ENCODE assay signal across 18 mouse cellular contexts in genomic region chr15:98683177-98683576, GRCm38 (mm10). TPM values are rescaled to one million over a fixed set of nuclear protein-coding genes. Genes with fewer than 3 reads are reported as not detected.
DNase-seq lines count a peak whose midpoint lies in the region; ATAC-seq and TF ChIP-seq lines count a peak whose summit lies in the region.
"Had no signal": no experiment of that assay in that cellular context is flagged by ENCODE, and none has a peak within 500 bp of the region (broad histone marks: within the 10 kb centered on the region; RNA-seq: fewer than 3 reads in every experiment).

No protein-coding gene starts in this region.

- DNase-seq in liver, embryonic 11.5 days (ENCODE audit: low spot score): no peak
- DNase-seq in CH12.LX (ENCODE audit: extremely low read depth): no peak
- peak; percentile 46 for DNase-seq in adipocyte (ENCODE audit: low spot score)
- no peak for DNase-seq in frontal cortex, postnatal 36 days (ENCODE audit: low spot score in 2 of 2)
- no peak for DNase-seq in frontal cortex, postnatal 14 days (ENCODE audit: low spot score in 2 of 2)
- DNase-seq: adrenal gland, adult 2 months; cerebellum, adult 8-10 months; embryo, embryonic 11 days; gastrocnemius, postnatal 25 days; kidney, adult 11 months; kidney, postnatal 10 days; liver, embryonic 13.5 days; right cerebral cortex, postnatal 4 days; thymus, adult 18-20 months had no signal

- dilution Hi-C loops in CH12.LX (cut with MboI; ENCODE audit: extremely low pct_ligation_motif_present, extremely low pct_unique_long_range_greater_than_20kb, low sequenced_read_pairs): no loop called here

- 0 out of 2 replicates have a peak, but pooled peaks have one; percentile 18 for ATAC-seq in liver, embryonic 15.5 days (ENCODE audit: insufficient read depth)
- no peak for ATAC-seq in liver, embryonic 11.5 days (replicated peaks; ENCODE audit: low FRiP score)
- 0 out of 2 replicates have a peak, but pooled peaks have one; percentile 29 for ATAC-seq in monocyte, adult 5-6 weeks (replicated peaks; ENCODE audit: insufficient number of reproducible peaks, low FRiP score, low TSS enrichment, poor library complexity, severe bottlenecking)

- peaks cover 30% of the 10 kb centered on the region for H3K27me3 ChIP-seq in liver, embryonic 15.5 days
- H3K27me3 ChIP-seq in liver, embryonic 11.5 days (replicated peaks; ENCODE audit: control insufficient read depth, insufficient read depth, low read length): peaks cover 4% of the 10 kb centered on the region
- peaks cover 17% of the 10 kb centered on the region for H3K27me3 ChIP-seq in CH12.LX (replicated peaks)

- TF ChIP-seq POLR2A in CH12.LX (IDR thresholded peaks at IDR 0.05; ENCODE audit: low read depth, low read length): no peak

- 0 out of 2 replicates have a peak, but pooled peaks cover 2% of the 10 kb centered on the region for H3K4me1 ChIP-seq in liver, embryonic 15.5 days (replicated peaks)
- no peaks in the 10 kb centered on the region for H3K4me1 ChIP-seq in liver, embryonic 11.5 days (replicated peaks; ENCODE audit: control insufficient read depth, insufficient read depth, low read length)
- peaks cover 9 to 32% of the 10 kb centered on the region in 2 experiments for H3K4me1 ChIP-seq in CH12.LX (ENCODE audit: control insufficient read depth in 1 of 2, insufficient read depth in 2 of 2)
- H3K4me1 ChIP-seq: hindbrain, embryonic 12.5 days; liver, embryonic 13.5 days had no signal

- no peak overlapping the region for H3K27ac ChIP-seq in liver, embryonic 15.5 days (replicated peaks)
- no peak overlapping the region for H3K27ac ChIP-seq in liver, embryonic 11.5 days (ENCODE audit: low read depth, low read length)
- no peak overlapping the region for H3K27ac ChIP-seq in CH12.LX (ENCODE audit: insufficient read depth, low read depth)
- H3K27ac ChIP-seq: hindbrain, embryonic 12.5 days; liver, embryonic 13.5 days had no signal

- H3K9me3 ChIP-seq in liver, embryonic 15.5 days (replicated peaks): no peaks in the 10 kb centered on the region
- no peaks in the 10 kb centered on the region for H3K9me3 ChIP-seq in liver, embryonic 11.5 days (ENCODE audit: control insufficient read depth, low read length)
- peaks cover 2% of the 10 kb centered on the region for H3K9me3 ChIP-seq in CH12.LX (replicated peaks; ENCODE audit: low read length)
- H3K9me3 ChIP-seq: hindbrain, embryonic 12.5 days; liver, embryonic 13.5 days had no signal

- no peak for TF ChIP-seq CTCF in CH12.LX (conservative IDR thresholded peaks at IDR 0.05 in 1 of 2, IDR thresholded peaks at IDR 0.05 in 1 of 2; ENCODE audit: low read depth in 2 of 2, low read length in 2 of 2)

- no peaks in the 10 kb centered on the region for H3K36me3 ChIP-seq in liver, embryonic 15.5 days (replicated peaks)
- H3K36me3 ChIP-seq in liver, embryonic 11.5 days (ENCODE audit: control insufficient read depth, insufficient read depth, low read length): no peaks in the 10 kb centered on the region
- no peaks in the 10 kb centered on the region for H3K36me3 ChIP-seq in CH12.LX (replicated peaks in 1 of 2; ENCODE audit: control insufficient read depth in 1 of 2, insufficient read depth in 1 of 2, low read length in 1 of 2)
- H3K36me3 ChIP-seq: hindbrain, embryonic 12.5 days; liver, embryonic 13.5 days had no signal

- no peaks in the 10 kb centered on the region for H3K79me2 ChIP-seq in CH12.LX (replicated peaks; ENCODE audit: control insufficient read depth, extremely low read depth, insufficient read depth, poor library complexity, severe bottlenecking)

- no peak for TF ChIP-seq RAD21 in CH12.LX (IDR thresholded peaks at IDR 0.05; ENCODE audit: low read depth, low read length)

- no peak overlapping the region for H3K4me2 ChIP-seq in liver, embryonic 15.5 days
- no peak overlapping the region for H3K4me2 ChIP-seq in liver, embryonic 11.5 days
- H3K4me2 ChIP-seq in CH12.LX (ENCODE audit: insufficient read depth, low read depth, poor library complexity, severe bottlenecking): no peak overlapping the region; the same call in 1 of the 2 replicates
- H3K4me2 ChIP-seq: hindbrain, embryonic 12.5 days; liver, embryonic 13.5 days had no signal

- H3K9ac ChIP-seq in liver, embryonic 15.5 days: no peak overlapping the region
- H3K9ac ChIP-seq in liver, embryonic 11.5 days (ENCODE audit: low read depth, low read length): no peak overlapping the region
- H3K9ac ChIP-seq in CH12.LX (ENCODE audit: insufficient read depth, low read depth): no peak overlapping the region
- H3K9ac ChIP-seq: hindbrain, embryonic 12.5 days; liver, embryonic 13.5 days had no signal

- TF ChIP-seq EP300 in CH12.LX (IDR thresholded peaks at IDR 0.05; ENCODE audit: low read length): no peak

- WGBS in liver, embryonic 15.5 days (ENCODE audit: insufficient replicate concordance): 34% methylated on average over 10 of the region's 10 CpGs
- WGBS in liver, embryonic 11.5 days: 57% methylated on average over 10 of the region's 10 CpGs

- H3K4me3 ChIP-seq in liver, embryonic 15.5 days (replicated peaks): no peak overlapping the region
- H3K4me3 ChIP-seq in liver, embryonic 11.5 days (ENCODE audit: low read depth, low read length): no peak overlapping the region
- H3K4me3 ChIP-seq in CH12.LX (replicated peaks in 1 of 3; ENCODE audit: low read depth in 2 of 3, low read length in 2 of 3, poor library complexity in 1 of 3): no peak overlapping the region
- H3K4me3 ChIP-seq: hindbrain, embryonic 12.5 days; liver, embryonic 13.5 days had no signal

- in situ Hi-C loops in CH12.LX (cut with MboI; ENCODE audit: low pct_ligation_motif_present, low pct_unique_long_range_greater_than_20kb, low sequenced_read_pairs): no loop called here

TF ChIP-seq in CH12.LX, 34 proteins besides CTCF, POLR2A, EP300 and RAD21:
- TF ChIP-seq TCF12 (IDR thresholded peaks at IDR 0.05; ENCODE audit: low read depth, low read length) (no peak), RCOR1 (conservative IDR thresholded peaks at IDR 0.05; ENCODE audit: low read depth, low read length) (no peak), ETS1 (conservative IDR thresholded peaks at IDR 0.05; ENCODE audit: low read depth, low read length) (peak; percentile 17; the same call in 1 of the 2 replicates), ZNF384 (IDR thresholded peaks at IDR 0.05; ENCODE audit: low read depth, low read length) (no peak), HCFC1 (IDR thresholded peaks at IDR 0.05; ENCODE audit: low read depth, low read length) (no peak), GABPA (IDR thresholded peaks at IDR 0.05; ENCODE audit: insufficient replicate concordance, low read depth, low read length) (no peak), E2F4 (IDR thresholded peaks at IDR 0.05; ENCODE audit: insufficient replicate concordance, low read depth, low read length) (no peak), MYC (IDR thresholded peaks at IDR 0.05; ENCODE audit: low read depth, low read length) (no peak), MAFK (IDR thresholded peaks at IDR 0.05; ENCODE audit: insufficient replicate concordance, low read length) (peak; percentile 97), USF1 (IDR thresholded peaks at IDR 0.05; ENCODE audit: low read depth, low read length) (no peak), CHD2 (IDR thresholded peaks at IDR 0.05; ENCODE audit: low read length) (no peak), BHLHE40 (IDR thresholded peaks at IDR 0.05; ENCODE audit: low read depth, low read length) (no peak), MXI1 (IDR thresholded peaks at IDR 0.05; ENCODE audit: low read depth, low read length) (no peak), JUN (IDR thresholded peaks at IDR 0.05; ENCODE audit: insufficient read depth, low read depth, low read length) (no peak), TBP (conservative IDR thresholded peaks at IDR 0.05; ENCODE audit: low read depth, low read length) (no peak), CHD1 (IDR thresholded peaks at IDR 0.05; ENCODE audit: low read depth, low read length) (no peak)
TF ChIP-seq in CH12.LX: peak in this region for 2.

RNA-seq across cellular contexts. Expression of gene Rnd1, which starts 5.9 kb away (rescaled TPM):
- polyA plus RNA-seq in liver, embryonic 15.5 days (2015; fragmentation: Nextera tagmentation; extraction: Ambion mirVana): 0.84 and 0.89 TPM in 2 replicates
- polyA plus RNA-seq in liver, embryonic 11.5 days (2014; fragmentation: Nextera tagmentation; extraction: Ambion mirVana): 0.60 and 0.68 TPM in 2 replicates
- 3.8 and 6.3 TPM in 2 replicates for total RNA-seq in CH12.LX (2012; rRNA removed)
- 5.8 and 9.4 TPM in 2 replicates for total RNA-seq in CH12.LX (2014; rRNA removed)
- polyA plus RNA-seq in CH12.LX (2012; ENCODE audit: insufficient read length, low read depth): 5.7 and 6.0 TPM in 2 replicates
- 1.2 to 2.8 TPM (median 1.5 TPM) in 3 replicates for total RNA-seq in monocyte, adult 5-6 weeks (2017)

RNA-seq across cellular contexts. Expression of gene Ddx23, which starts 20.5 kb away (rescaled TPM):
- 9.5 and 10.2 TPM in 2 replicates for polyA plus RNA-seq in liver, embryonic 15.5 days (2015; fragmentation: Nextera tagmentation; extraction: Ambion mirVana)
- 18.8 and 19.4 TPM in 2 replicates for polyA plus RNA-seq in liver, embryonic 11.5 days (2014; fragmentation: Nextera tagmentation; extraction: Ambion mirVana)
- total RNA-seq in CH12.LX (2012; rRNA removed): 103 and 132 TPM in 2 replicates
- total RNA-seq in CH12.LX (2014; rRNA removed): 58.5 and 59.4 TPM in 2 replicates
- polyA plus RNA-seq in CH12.LX (2012; ENCODE audit: insufficient read length, low read depth): 148 and 181 TPM in 2 replicates
- total RNA-seq in monocyte, adult 5-6 weeks (2017): 106 to 143 TPM (median 108 TPM) in 3 replicates

RNA-seq across cellular contexts. Expression of gene Ccdc65, which starts 24.8 kb away (rescaled TPM):
- not detected in 2 replicates for polyA plus RNA-seq in liver, embryonic 15.5 days (2015; fragmentation: Nextera tagmentation; extraction: Ambion mirVana)
- 0.09 and 0.19 TPM in 2 replicates for polyA plus RNA-seq in liver, embryonic 11.5 days (2014; fragmentation: Nextera tagmentation; extraction: Ambion mirVana)
- total RNA-seq in CH12.LX (2012; rRNA removed) (0.13 TPM in 1 of 2 replicates, not detected in the other), CH12.LX (2014; rRNA removed) (not detected in 2 replicates)
- polyA plus RNA-seq in CH12.LX (2012; ENCODE audit: insufficient read length, low read depth): 0.11 and 0.14 TPM in 2 replicates
- not detected in 3 replicates for total RNA-seq in monocyte, adult 5-6 weeks (2017)
- total RNA-seq: gastrocnemius, postnatal 25 days; megakaryocyte-erythroid progenitor cell, adult 5-6 weeks had no signal
- polyA plus RNA-seq: liver, embryonic 13.5 days had no signal

RNA-seq across cellular contexts. Expression of gene Fkbp11, which starts 44.8 kb away (rescaled TPM):
- 156 and 176 TPM in 2 replicates for polyA plus RNA-seq in liver, embryonic 15.5 days (2015; fragmentation: Nextera tagmentation; extraction: Ambion mirVana)
- polyA plus RNA-seq in liver, embryonic 11.5 days (2014; fragmentation: Nextera tagmentation; extraction: Ambion mirVana): 101 and 105 TPM in 2 replicates
- total RNA-seq in CH12.LX (2012; rRNA removed) (75.0 and 132 TPM in 2 replicates), CH12.LX (2014; rRNA removed) (21.0 and 23.4 TPM in 2 replicates)
- 22.2 and 27.6 TPM in 2 replicates for polyA plus RNA-seq in CH12.LX (2012; ENCODE audit: insufficient read length, low read depth)
- 0.11 to 2.2 TPM in 2 of 3 replicates, not detected in the other for total RNA-seq in monocyte, adult 5-6 weeks (2017)

RNA-seq across cellular contexts. Expression of gene Cacnb3, which starts 52.5 kb away (rescaled TPM):
- 0.52 and 0.96 TPM in 2 replicates for polyA plus RNA-seq in liver, embryonic 15.5 days (2015; fragmentation: Nextera tagmentation; extraction: Ambion mirVana)
- 13.2 TPM in 2 replicates for polyA plus RNA-seq in liver, embryonic 11.5 days (2014; fragmentation: Nextera tagmentation; extraction: Ambion mirVana)
- 2.9 and 4.3 TPM in 2 replicates for total RNA-seq in CH12.LX (2012; rRNA removed)
- total RNA-seq in CH12.LX (2014; rRNA removed): 2.3 and 2.5 TPM in 2 replicates
- 5.7 and 7.0 TPM in 2 replicates for polyA plus RNA-seq in CH12.LX (2012; ENCODE audit: insufficient read length, low read depth)
- 0.68 to 1.3 TPM in 2 of 3 replicates, not detected in the other for total RNA-seq in monocyte, adult 5-6 weeks (2017)
- total RNA-seq: megakaryocyte-erythroid progenitor cell, adult 5-6 weeks had no signal
